Mouse (Mus musculus): Measurements from ENCODE around the gene Tmem270. TPM values are rescaled to one million over a fixed set of nuclear protein-coding genes. Genes with fewer than 3 reads are reported as not detected.

Gene Tmem270
- not detected in 2 replicates for total RNA-seq (2014; rRNA removed)
- polyA plus RNA-seq (2015; fragmentation: Nextera tagmentation; extraction: Ambion mirVana), result 0.19 TPM in 1 of 2 replicates, not detected in the other

DNA sequence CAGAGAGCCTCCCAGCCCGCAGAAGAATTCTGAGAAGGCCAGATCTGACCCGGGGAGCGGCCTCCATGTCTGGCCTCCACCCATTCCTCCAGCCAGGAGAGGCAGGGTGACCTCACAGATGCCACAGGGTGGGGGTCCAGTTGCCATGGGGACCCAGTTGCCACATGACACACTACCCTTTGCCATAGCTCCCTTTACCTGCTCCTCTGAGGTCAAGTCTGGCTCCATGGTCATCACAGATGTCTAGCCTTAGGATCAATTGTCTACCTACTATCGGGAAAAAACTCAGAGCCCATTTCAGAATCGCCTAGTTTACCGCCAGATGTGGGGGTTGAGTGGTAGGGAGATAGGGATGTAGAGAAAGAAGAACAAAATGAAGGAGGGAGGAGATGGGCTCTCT is at the start of gene Tmem270:
Gene Tmem270 (minus strand): TSS at position 101 of the 400 bp plus-strand sequence.
- no peak within 1 kb of the TSS for H3K27ac ChIP-seq (ENCODE audit: low read depth, low read length)
- no peak within 1 kb of the TSS for H3K4me3 ChIP-seq (ENCODE audit: low read depth, low read length)
- WGBS, result 79% methylated on average over 6 of the region's 6 CpGs
- no peaks in the 10 kb centered on the region for H3K9me3 ChIP-seq (ENCODE audit: low read length)
- DNase-seq (ENCODE audit: low spot score), result no peak
- H3K4me1 ChIP-seq (ENCODE audit: insufficient read depth, low read length), result no peaks in the 10 kb centered on the region
- H3K9ac ChIP-seq (replicated peaks; ENCODE audit: low read length, poor library complexity, severe bottlenecking), result no peak within 1 kb of the TSS
- no peaks in the 10 kb centered on the region for H3K36me3 ChIP-seq (ENCODE audit: insufficient read depth, low read length)
- ATAC-seq (ENCODE audit: low FRiP score), result no peak
- H3K4me2 ChIP-seq (ENCODE audit: low read depth, low read length, poor library complexity, severe bottlenecking), result no peak within 1 kb of the TSS
- H3K27me3 ChIP-seq (ENCODE audit: insufficient read depth, low read length), result no peaks in the 10 kb centered on the region
- no peak for TF ChIP-seq CTCF (IDR thresholded peaks at IDR 0.05)

DNA sequence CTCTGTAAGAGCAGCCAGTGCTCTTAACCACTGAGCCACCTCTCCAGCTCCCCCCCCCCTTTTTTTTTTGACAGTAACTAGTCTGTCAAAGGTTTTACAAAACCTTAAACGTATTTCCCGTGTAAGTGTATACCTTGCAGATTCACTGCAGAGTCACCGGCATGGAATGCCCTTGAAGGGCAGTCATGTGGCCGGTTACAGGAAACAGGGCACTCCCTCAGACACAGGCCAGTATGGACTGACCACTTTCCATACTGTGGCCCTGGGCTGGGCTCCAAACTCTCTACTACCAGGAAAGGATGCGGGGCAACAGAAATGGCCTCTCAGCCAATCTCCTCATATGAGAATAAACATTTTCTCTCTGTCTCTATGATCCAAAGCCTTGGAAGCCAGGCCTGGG is 49.0 kb upstream of the Tmem270 start:
- Histone ChIP-seq H3K9me3 (ENCODE audit: low read length) (no peaks in the 10 kb centered on the region), H3K4me3 (ENCODE audit: low read depth, low read length) (no peak overlapping the region), H3K4me2 (ENCODE audit: low read depth, low read length, poor library complexity, severe bottlenecking) (no peak overlapping the region), H3K36me3 (ENCODE audit: insufficient read depth, low read length) (no peaks in the 10 kb centered on the region), H3K27me3 (ENCODE audit: insufficient read depth, low read length) (no peaks in the 10 kb centered on the region), H3K27ac (ENCODE audit: low read depth, low read length) (no peak overlapping the region), H3K9ac (replicated peaks; ENCODE audit: low read length, poor library complexity, severe bottlenecking) (no peak overlapping the region), H3K4me1 (ENCODE audit: insufficient read depth, low read length) (no peaks in the 10 kb centered on the region)
- ATAC-seq (ENCODE audit: low FRiP score) (no peak), DNase-seq (ENCODE audit: low spot score) (no peak)
- 81% methylated on average over 5 of the region's 5 CpGs for WGBS
- no peak for TF ChIP-seq CTCF (IDR thresholded peaks at IDR 0.05)

DNA sequence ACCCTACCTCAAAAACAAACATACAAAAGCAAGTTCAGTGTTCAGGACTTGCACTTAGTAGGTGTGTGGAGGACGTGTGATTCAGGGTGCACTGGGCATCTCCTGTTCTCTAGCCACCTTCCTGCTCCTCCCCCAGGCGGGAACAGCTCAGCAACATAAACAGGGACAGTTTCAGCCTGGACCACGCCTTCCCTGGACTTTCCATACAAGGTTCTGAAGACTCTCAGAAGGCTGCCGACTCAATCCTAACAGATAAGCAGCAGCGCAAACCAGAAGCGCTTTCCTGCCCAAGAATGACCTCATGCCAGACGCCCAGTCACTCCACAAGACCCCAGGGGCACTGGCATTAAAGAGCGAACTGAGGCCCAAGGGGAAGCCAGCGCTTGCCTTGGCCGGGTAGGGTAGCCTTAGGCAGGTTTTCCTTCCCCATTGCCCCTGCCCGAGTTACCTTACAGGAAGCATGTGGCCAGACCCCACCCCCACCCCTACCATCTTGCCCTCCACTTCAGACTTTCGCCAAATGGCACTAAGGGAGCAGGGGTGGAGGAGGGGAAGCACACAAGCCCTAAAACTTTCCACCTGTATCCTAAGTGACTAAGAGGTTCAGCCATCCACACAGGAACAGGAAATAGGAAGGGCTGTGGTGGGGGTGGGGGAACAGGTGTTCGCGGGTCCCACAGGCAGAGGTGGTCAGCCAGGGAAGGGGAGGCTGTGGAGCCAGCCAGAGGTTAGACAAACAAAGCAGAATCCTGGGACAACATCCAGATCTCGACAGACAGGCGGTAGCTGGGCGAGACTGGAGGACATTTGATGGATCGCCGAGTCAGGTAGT is 44.7 kb upstream of the Tmem270 start:
- DNase-seq (ENCODE audit: low spot score), result no peak

DNA sequence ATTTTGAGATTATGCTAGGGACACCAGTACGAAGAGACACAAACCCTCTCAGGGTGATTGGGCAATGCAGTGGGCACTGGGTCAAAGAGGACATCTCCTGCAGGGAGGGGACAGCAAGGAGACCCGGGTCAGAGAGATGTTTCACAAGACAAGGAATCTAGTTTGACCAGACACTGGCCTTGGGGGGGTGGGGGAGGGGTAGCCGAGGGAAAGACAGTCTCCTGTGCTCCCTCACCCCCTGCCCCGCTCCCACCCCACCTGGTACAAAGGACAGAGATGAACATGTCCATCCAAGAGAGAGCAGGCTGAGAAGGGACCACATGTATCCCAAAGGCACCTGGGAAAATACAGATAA is 41.5 kb upstream of the Tmem270 start:
- Histone ChIP-seq H3K4me2 (ENCODE audit: low read depth, low read length, poor library complexity, severe bottlenecking) (no peak overlapping the region), H3K27me3 (ENCODE audit: insufficient read depth, low read length) (peaks cover 17% of the 10 kb centered on the region; the same call in 1 of the 2 replicates), H3K27ac (ENCODE audit: low read depth, low read length) (no peak overlapping the region), H3K4me3 (ENCODE audit: low read depth, low read length) (no peak overlapping the region), H3K36me3 (ENCODE audit: insufficient read depth, low read length) (no peaks in the 10 kb centered on the region), H3K9me3 (ENCODE audit: low read length) (no peaks in the 10 kb centered on the region), H3K9ac (replicated peaks; ENCODE audit: low read length, poor library complexity, severe bottlenecking) (no peak overlapping the region), H3K4me1 (ENCODE audit: insufficient read depth, low read length) (no peaks in the 10 kb centered on the region)
- TF ChIP-seq CTCF (IDR thresholded peaks at IDR 0.05), result no peak
- DNase-seq (ENCODE audit: low spot score), result no peak
- ATAC-seq (ENCODE audit: low FRiP score), result no peak
- whole genome bisulfite sequencing, result 62% methylated on average over 4 of the region's 4 CpGs

More for the DNA sequence above, 44.7 kb upstream of the Tmem270 start:
- H3K36me3 ChIP-seq (ENCODE audit: insufficient read depth, low read length), result no peaks in the 10 kb centered on the region
- H3K4me3 ChIP-seq (ENCODE audit: low read depth, low read length), result no peak overlapping the region
- H3K9me3 ChIP-seq (ENCODE audit: low read length), result no peaks in the 10 kb centered on the region
- H3K27me3 ChIP-seq (ENCODE audit: insufficient read depth, low read length), result peaks cover 7% of the 10 kb centered on the region; the same call in 1 of the 2 replicates
- H3K4me1 ChIP-seq (ENCODE audit: insufficient read depth, low read length), result no peaks in the 10 kb centered on the region
- H3K4me2 ChIP-seq (ENCODE audit: low read depth, low read length, poor library complexity, severe bottlenecking), result no peak overlapping the region
- no peak for TF ChIP-seq CTCF (IDR thresholded peaks at IDR 0.05)
- WGBS, result 49% methylated on average over 19 of the region's 19 CpGs
- H3K9ac ChIP-seq (replicated peaks; ENCODE audit: low read length, poor library complexity, severe bottlenecking), result no peak overlapping the region
- ATAC-seq (ENCODE audit: low FRiP score), result no peak
- no peak overlapping the region for H3K27ac ChIP-seq (ENCODE audit: low read depth, low read length)

DNA sequence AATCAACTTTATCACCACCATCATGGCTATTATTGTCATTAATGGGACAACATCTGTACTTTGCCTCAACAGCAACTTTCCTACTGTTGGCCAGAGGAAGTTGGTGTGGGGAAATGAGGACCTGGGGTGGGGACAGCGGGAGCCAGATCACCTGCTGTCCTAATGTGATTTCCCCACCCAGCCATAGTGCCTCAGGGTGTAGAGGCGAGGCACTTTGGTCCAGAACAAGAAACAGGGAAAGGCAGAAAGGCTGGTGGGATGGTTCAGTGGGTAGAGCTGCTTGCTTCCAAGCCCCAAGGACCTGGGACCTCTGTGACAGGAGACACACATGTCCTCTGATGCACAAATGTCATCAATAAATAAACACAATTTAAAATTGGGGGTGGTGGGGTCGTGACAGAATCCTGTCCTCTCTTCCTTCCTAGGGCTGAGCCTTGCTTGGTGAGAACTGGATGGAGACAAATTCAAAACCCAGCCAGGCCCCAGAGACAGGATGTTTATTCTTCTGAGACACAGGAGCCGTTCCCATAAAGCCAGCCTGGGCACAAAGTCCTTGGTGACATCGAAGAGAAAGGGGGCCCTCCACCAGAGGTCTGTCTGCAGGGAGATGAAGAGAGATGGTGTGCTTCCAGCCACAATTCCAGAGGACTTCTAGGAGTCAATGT is 41.0 kb upstream of the Tmem270 start:
- Histone ChIP-seq H3K9me3 (ENCODE audit: low read length) (no peaks in the 10 kb centered on the region), H3K4me1 (ENCODE audit: insufficient read depth, low read length) (no peaks in the 10 kb centered on the region), H3K4me2 (ENCODE audit: low read depth, low read length, poor library complexity, severe bottlenecking) (no peak overlapping the region), H3K27me3 (ENCODE audit: insufficient read depth, low read length) (peaks cover 17% of the 10 kb centered on the region; the same call in 1 of the 2 replicates), H3K27ac (ENCODE audit: low read depth, low read length) (no peak overlapping the region), H3K4me3 (ENCODE audit: low read depth, low read length) (no peak overlapping the region), H3K36me3 (ENCODE audit: insufficient read depth, low read length) (no peaks in the 10 kb centered on the region), H3K9ac (replicated peaks; ENCODE audit: low read length, poor library complexity, severe bottlenecking) (no peak overlapping the region)
- DNase-seq (ENCODE audit: low spot score) (no peak), ATAC-seq (ENCODE audit: low FRiP score) (no peak)
- 68% methylated on average over 5 of the region's 5 CpGs for WGBS
- TF ChIP-seq CTCF (IDR thresholded peaks at IDR 0.05), result no peak

DNA sequence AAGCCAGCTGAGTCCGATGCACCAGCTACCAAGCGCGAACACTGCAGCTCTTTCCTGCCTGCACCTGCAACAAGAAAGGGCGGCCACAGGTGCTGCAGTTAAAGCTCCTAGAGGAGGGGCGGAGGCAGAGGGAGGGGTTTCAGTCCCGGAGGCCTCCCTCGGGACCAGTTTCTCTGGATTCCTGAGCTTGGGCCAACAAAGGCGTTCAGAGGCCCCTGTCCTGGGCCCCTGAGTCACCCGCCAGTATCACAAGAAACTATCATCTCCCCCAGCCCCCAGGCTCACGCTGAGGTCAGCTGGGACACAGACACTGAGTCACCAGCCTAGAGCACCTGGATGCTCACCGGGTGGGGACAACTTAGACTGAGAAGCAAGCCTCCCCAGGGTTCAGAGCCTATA is 40.3 kb upstream of the Tmem270 start, which contains the start of gene Cldn4:
Gene Cldn4 (minus strand): TSS at position 78 of the 399 bp plus-strand sequence.
- Histone ChIP-seq H3K4me2 (ENCODE audit: low read depth, low read length, poor library complexity, severe bottlenecking) (no peak within 1 kb of the TSS), H3K4me1 (ENCODE audit: insufficient read depth, low read length) (no peaks in the 10 kb centered on the region), H3K9me3 (ENCODE audit: low read length) (no peaks in the 10 kb centered on the region), H3K36me3 (ENCODE audit: insufficient read depth, low read length) (no peaks in the 10 kb centered on the region), H3K27me3 (ENCODE audit: insufficient read depth, low read length) (peaks cover 17% of the 10 kb centered on the region; the same call in 1 of the 2 replicates), H3K9ac (replicated peaks; ENCODE audit: low read length, poor library complexity, severe bottlenecking) (no peak within 1 kb of the TSS), H3K4me3 (ENCODE audit: low read depth, low read length) (no peak within 1 kb of the TSS), H3K27ac (ENCODE audit: low read depth, low read length) (no peak within 1 kb of the TSS)
- 12% methylated on average over 11 of the region's 11 CpGs for WGBS
- ATAC-seq (ENCODE audit: low FRiP score), result no peak
- TF ChIP-seq CTCF (IDR thresholded peaks at IDR 0.05), result no peak
- no peak for DNase-seq (ENCODE audit: low spot score)

All from midbrain, postnatal 0 days (tissue).